Mouse (Mus musculus): ENCODE results near the gene Sec24c. TPM values are rescaled to one million over a fixed set of nuclear protein-coding genes. Genes with fewer than 3 reads are reported as not detected.

Gene Sec24c
- polyA plus RNA-seq, 1 experiment from 2014 or later = 37.6 TPM

DNA sequence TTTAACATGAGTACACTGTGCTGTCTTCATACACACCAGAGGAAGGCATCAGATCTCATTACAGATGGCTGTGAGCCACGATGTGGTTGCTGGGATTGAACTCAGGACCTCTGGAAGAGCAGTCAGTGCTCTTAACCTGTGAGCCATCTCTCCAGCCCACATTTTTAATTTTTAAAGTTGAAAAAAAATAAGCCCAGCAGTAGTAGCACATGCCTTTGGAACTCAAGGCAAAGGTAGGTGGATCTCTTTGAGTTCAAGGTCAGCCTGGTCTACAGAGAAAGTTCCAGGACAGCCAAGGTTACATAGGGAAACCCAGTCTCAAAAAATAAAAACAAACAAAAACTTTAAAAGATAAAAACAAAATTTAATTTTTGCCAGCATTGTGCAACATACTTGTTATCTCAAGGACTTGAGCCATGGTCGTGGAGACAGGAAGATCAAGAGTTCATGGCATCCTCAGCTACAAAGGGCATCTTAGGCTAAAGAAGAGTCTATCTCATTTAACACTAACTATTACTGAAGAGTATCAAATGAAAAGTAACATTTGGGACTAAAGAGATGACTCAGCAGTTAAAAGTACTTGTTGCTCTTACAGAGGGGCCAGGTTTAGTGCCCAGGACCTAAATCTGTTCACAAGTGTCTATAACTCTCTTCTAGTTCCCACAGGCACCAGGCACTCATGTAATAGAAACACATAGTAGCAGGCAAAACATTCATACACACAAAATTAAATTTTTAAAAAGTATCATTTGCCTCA is 36.1 kb upstream of the Sec24c start:
- no peaks in the 10 kb centered on the region for H3K27me3 ChIP-seq (replicated peaks; ENCODE audit: insufficient read depth, low read length)
- TF ChIP-seq EP300 (IDR thresholded peaks at IDR 0.05) (no peak), CTCF (IDR thresholded peaks at IDR 0.05) (no peak)
- H3K9me3 ChIP-seq (ENCODE audit: low read length) = no peaks in the 10 kb centered on the region
- ATAC-seq = no peak
- 59% methylated on average over 2 of the region's 2 CpGs for WGBS
- no peak overlapping the region for H3K4me3 ChIP-seq (ENCODE audit: low read depth, low read length)
- H3K4me2 ChIP-seq (replicated peaks; ENCODE audit: low read depth, low read length) = no peak overlapping the region
- no peak overlapping the region for H3K9ac ChIP-seq (replicated peaks; ENCODE audit: low read depth)
- no peaks in the 10 kb centered on the region for H3K36me3 ChIP-seq (ENCODE audit: insufficient read depth, low read length)
- DNase-seq (ENCODE audit: low spot score) = no peak
- H3K4me1 ChIP-seq (ENCODE audit: insufficient read depth, low read depth, low read length) = peaks cover 2% of the 10 kb centered on the region; the same call in 1 of the 2 replicates
- no peak overlapping the region for H3K27ac ChIP-seq (ENCODE audit: low read length)

DNA sequence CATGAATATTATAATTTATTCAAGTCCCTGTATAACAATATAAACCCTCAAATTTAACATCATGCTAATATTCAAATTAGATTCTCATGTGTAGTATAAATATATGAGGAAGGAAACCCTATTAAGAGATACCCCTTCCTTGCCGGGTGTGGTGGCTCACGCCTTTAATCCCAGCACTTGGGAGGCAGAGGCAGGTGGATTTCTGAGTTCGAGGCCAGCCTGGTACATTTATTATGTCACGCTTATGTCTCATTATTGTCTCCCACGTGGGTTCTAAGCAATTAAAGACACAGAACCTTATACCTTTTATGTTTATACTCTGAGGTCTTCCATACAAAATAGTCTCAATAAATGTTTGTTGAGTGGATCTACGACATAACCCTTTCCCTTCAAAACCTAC is 35.4 kb upstream of the Sec24c start:
- DNase-seq (ENCODE audit: low spot score) (no peak), ATAC-seq (no peak)
- no peaks in the 10 kb centered on the region for H3K9me3 ChIP-seq (ENCODE audit: low read length)
- no peaks in the 10 kb centered on the region for H3K36me3 ChIP-seq (ENCODE audit: insufficient read depth, low read length)
- WGBS = 88% methylated on average over 6 of the region's 6 CpGs
- H3K4me1 ChIP-seq (ENCODE audit: insufficient read depth, low read depth, low read length) = peaks cover 2% of the 10 kb centered on the region; the same call in 1 of the 2 replicates
- no peak overlapping the region for H3K4me2 ChIP-seq (replicated peaks; ENCODE audit: low read depth, low read length)
- no peaks in the 10 kb centered on the region for H3K27me3 ChIP-seq (replicated peaks; ENCODE audit: insufficient read depth, low read length)
- no peak overlapping the region for H3K9ac ChIP-seq (replicated peaks; ENCODE audit: low read depth)
- TF ChIP-seq CTCF (IDR thresholded peaks at IDR 0.05) = no peak
- TF ChIP-seq EP300 (IDR thresholded peaks at IDR 0.05) = no peak
- no peak overlapping the region for H3K27ac ChIP-seq (ENCODE audit: low read length)
- H3K4me3 ChIP-seq (ENCODE audit: low read depth, low read length) = no peak overlapping the region

GRCm38 (mm10) chr14:20639918-20640619 is 34.0 kb upstream of the Sec24c start:
- H3K27me3 ChIP-seq (replicated peaks; ENCODE audit: insufficient read depth, low read length) = no peaks in the 10 kb centered on the region
- H3K4me1 ChIP-seq (ENCODE audit: insufficient read depth, low read depth, low read length) = peaks cover 2% of the 10 kb centered on the region; the same call in 1 of the 2 replicates
- DNase-seq (ENCODE audit: low spot score) (no peak), ATAC-seq (peak; percentile 25)
- peak overlapping the region; percentile 95 for H3K9ac ChIP-seq (replicated peaks; ENCODE audit: low read depth)
- WGBS = 3% methylated on average over 16 of the region's 16 CpGs
- H3K27ac ChIP-seq (ENCODE audit: low read length) = peak overlapping the region; percentile 96
- no peaks in the 10 kb centered on the region for H3K9me3 ChIP-seq (ENCODE audit: low read length)
- no peaks in the 10 kb centered on the region for H3K36me3 ChIP-seq (ENCODE audit: insufficient read depth, low read length)
- no peak for TF ChIP-seq CTCF (IDR thresholded peaks at IDR 0.05)
- peak overlapping the region; percentile 85 for H3K4me2 ChIP-seq (replicated peaks; ENCODE audit: low read depth, low read length)
- peak overlapping the region; percentile 77 for H3K4me3 ChIP-seq (ENCODE audit: low read depth, low read length)

DNA sequence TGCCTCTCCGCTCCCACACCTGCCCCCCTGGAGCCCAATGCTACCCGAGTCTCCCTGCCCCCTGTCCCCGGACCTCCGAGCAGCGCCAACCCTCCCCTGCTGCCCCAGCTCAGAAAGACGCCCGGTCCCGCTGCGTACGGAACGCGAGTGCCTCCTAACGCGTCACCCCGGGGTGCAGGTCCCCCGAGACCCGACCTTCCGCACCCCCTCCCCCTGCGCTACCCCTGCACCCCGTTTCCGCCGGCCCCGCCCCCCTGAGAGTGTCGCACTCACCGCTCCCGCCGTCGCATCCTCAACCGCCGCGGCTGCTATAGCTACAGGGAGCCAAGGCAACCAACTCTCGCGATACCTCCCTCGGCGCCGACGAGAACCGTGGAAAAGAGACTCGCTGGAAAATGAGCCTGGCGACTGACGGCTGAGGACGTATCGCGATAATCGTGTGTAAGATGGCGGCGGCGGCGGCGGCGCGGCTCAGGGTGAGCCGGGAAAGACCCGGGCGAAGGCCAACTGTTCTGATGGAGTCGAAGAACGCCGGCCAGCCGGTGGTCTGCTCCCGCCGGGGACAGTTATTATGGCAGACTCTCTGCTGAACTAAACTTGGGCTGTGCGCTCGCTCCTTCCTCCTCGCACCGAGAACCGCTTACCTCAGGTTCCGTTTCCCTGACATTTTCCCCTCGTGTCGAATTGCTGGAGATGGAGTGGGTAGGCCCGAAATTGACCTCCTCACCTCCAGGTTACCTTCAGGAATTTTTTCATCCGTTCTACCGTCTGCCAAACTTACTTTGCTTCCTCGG is 33.3 kb upstream of the Sec24c start, which contains the start of gene Usp54:
Usp54 (minus strand) TSS at position 420 of the 794 bp plus-strand sequence.
- peak within 1 kb of the TSS; percentile 85 for H3K4me2 ChIP-seq (replicated peaks; ENCODE audit: low read depth, low read length)
- H3K4me1 ChIP-seq (ENCODE audit: insufficient read depth, low read depth, low read length) = peaks cover 2% of the 10 kb centered on the region; the same call in 1 of the 2 replicates
- peak; percentile 84 for TF ChIP-seq EP300 (IDR thresholded peaks at IDR 0.05)
- peak; percentile 32 for TF ChIP-seq CTCF (IDR thresholded peaks at IDR 0.05)
- peak; percentile 99 for ATAC-seq
- no peaks in the 10 kb centered on the region for H3K36me3 ChIP-seq (ENCODE audit: insufficient read depth, low read length)
- under 1% methylated on average over 69 of the region's 73 CpGs for WGBS
- H3K27me3 ChIP-seq (replicated peaks; ENCODE audit: insufficient read depth, low read length) = no peaks in the 10 kb centered on the region
- peak within 1 kb of the TSS; percentile 77 for H3K4me3 ChIP-seq (ENCODE audit: low read depth, low read length)
- H3K9ac ChIP-seq (replicated peaks; ENCODE audit: low read depth) = peak within 1 kb of the TSS; percentile 95
- H3K27ac ChIP-seq (ENCODE audit: low read length) = peak within 1 kb of the TSS; percentile 96
- H3K9me3 ChIP-seq (ENCODE audit: low read length) = no peaks in the 10 kb centered on the region
- peak; percentile 99 for DNase-seq (ENCODE audit: low spot score)

DNA sequence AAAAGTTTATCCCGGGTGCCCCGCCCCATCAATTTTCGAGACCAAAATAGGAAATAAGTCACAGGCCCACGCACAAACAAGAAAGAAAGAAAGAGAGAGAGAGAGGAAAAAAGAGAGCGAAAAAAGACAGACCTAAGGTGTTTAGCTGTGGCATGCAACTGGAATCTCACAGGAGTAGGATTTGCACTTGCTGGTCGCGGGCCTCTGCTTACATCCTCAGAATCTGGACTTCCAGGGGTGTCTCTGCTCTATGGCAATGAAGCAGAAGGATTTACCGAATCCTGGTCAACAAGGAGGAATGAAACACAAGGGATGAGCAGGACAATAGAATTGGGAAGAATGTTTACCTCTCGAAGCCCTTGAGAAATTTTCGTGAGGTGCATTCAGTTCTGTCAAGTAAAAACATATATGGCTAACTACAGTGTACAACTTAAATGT is 32.7 kb upstream of the Sec24c start:
- 13% methylated on average over 10 of the region's 10 CpGs for WGBS

DNA sequence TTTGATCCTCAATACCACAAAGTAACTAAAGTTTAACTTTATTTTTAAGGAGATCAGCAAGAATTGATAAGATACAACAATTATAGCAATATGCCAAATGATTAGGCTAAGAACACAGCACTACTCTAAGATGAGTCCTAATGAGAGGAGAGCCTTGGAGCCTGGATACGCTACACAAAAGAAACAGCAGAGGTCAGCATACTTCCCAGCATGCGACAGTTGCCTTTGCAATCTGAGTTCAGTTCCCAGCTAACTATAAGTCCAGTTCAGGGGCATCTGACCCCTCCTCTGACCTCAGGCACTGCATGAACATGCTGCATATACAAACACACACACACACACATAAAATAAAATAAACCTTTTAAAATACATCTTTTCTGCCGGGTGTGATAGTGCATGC is 28.6 kb upstream of the Sec24c start:
- no peak for DNase-seq (ENCODE audit: low spot score)
- no peak for ATAC-seq
- H3K4me1 ChIP-seq (ENCODE audit: insufficient read depth, low read depth, low read length) = no peaks in the 10 kb centered on the region
- no peaks in the 10 kb centered on the region for H3K36me3 ChIP-seq (ENCODE audit: insufficient read depth, low read length)
- TF ChIP-seq CTCF (IDR thresholded peaks at IDR 0.05) (peak; percentile 38), EP300 (IDR thresholded peaks at IDR 0.05) (no peak)
- H3K9ac ChIP-seq (replicated peaks; ENCODE audit: low read depth) = no peak overlapping the region
- 34% methylated on average over 3 of the region's 3 CpGs for WGBS
- no peak overlapping the region for H3K27ac ChIP-seq (ENCODE audit: low read length)
- H3K4me2 ChIP-seq (replicated peaks; ENCODE audit: low read depth, low read length) = no peak overlapping the region
- no peak overlapping the region for H3K4me3 ChIP-seq (ENCODE audit: low read depth, low read length)
- H3K9me3 ChIP-seq (ENCODE audit: low read length) = no peaks in the 10 kb centered on the region
- no peaks in the 10 kb centered on the region for H3K27me3 ChIP-seq (replicated peaks; ENCODE audit: insufficient read depth, low read length)

More for the DNA sequence above, 32.7 kb upstream of the Sec24c start:
- Histone ChIP-seq H3K36me3 (ENCODE audit: insufficient read depth, low read length) (no peaks in the 10 kb centered on the region), H3K4me1 (ENCODE audit: insufficient read depth, low read depth, low read length) (peaks cover 2% of the 10 kb centered on the region; the same call in 1 of the 2 replicates), H3K27me3 (replicated peaks; ENCODE audit: insufficient read depth, low read length) (no peaks in the 10 kb centered on the region), H3K4me2 (replicated peaks; ENCODE audit: low read depth, low read length) (peak overlapping the region; percentile 85), H3K9me3 (ENCODE audit: low read length) (no peaks in the 10 kb centered on the region), H3K27ac (ENCODE audit: low read length) (peak overlapping the region; percentile 96), H3K4me3 (ENCODE audit: low read depth, low read length) (peak overlapping the region; percentile 77), H3K9ac (replicated peaks; ENCODE audit: low read depth) (peak overlapping the region; percentile 95)
- no peak for ATAC-seq
- no peak for DNase-seq (ENCODE audit: low spot score)
- TF ChIP-seq EP300 (IDR thresholded peaks at IDR 0.05) = no peak

Measured in lung, postnatal 0 days (tissue).